Mouse (Mus musculus): ENCODE data around the gene Cmah. TPM values are rescaled to one million over a fixed set of nuclear protein-coding genes. Genes with fewer than 3 reads are reported as not detected.

Cmah gene
- polyA plus RNA-seq, 1 experiment from 2014 or later = 0.22 TPM

DNA sequence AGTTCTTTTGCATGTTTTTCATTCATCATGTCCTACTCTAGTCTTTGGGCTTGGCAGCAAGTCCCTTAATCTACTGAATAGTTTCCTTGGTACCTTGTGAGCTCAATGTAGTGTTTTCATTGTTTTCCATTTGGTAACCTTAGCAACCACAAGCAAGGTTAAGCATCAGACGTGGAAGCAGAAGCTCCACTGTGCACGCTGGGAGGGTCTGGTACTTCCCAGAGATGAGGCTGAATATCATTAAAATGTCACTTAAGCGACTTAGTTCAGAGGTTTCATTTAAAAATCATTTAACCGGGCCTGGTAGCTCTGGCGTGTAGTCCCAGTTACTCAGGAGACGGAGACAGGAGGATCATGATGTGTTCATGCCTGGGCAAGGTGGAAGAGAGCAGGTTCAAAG is 5.9 kb upstream of the Cmah start:
- Histone ChIP-seq H3K36me3 (no peaks in the 10 kb centered on the region), H3K4me3 (replicated peaks) (no peak overlapping the region), H3K9ac (replicated peaks) (no peak overlapping the region), H3K4me1 (no peaks in the 10 kb centered on the region), H3K27me3 (replicated peaks) (no peaks in the 10 kb centered on the region), H3K27ac (replicated peaks) (no peak overlapping the region), H3K4me2 (no peak overlapping the region), H3K9me3 (replicated peaks) (no peaks in the 10 kb centered on the region)
- no peak for ATAC-seq (ENCODE audit: low FRiP score)
- 61% methylated on average over 6 of the region's 6 CpGs for WGBS

GRCm38 (mm10) chr13:24328036-24328817 is 1.0 kb downstream of the Cmah start:
- H3K36me3 ChIP-seq = no peaks in the 10 kb centered on the region
- no peak overlapping the region for H3K4me3 ChIP-seq (replicated peaks)
- H3K9me3 ChIP-seq (replicated peaks) = no peaks in the 10 kb centered on the region
- no peaks in the 10 kb centered on the region for H3K27me3 ChIP-seq (replicated peaks)
- 86% methylated on average over 9 of the region's 9 CpGs for WGBS
- no peak overlapping the region for H3K27ac ChIP-seq (replicated peaks)
- H3K4me2 ChIP-seq = no peak overlapping the region
- no peak overlapping the region for H3K9ac ChIP-seq (replicated peaks)
- ATAC-seq (ENCODE audit: low FRiP score) = no peak
- no peaks in the 10 kb centered on the region for H3K4me1 ChIP-seq

DNA sequence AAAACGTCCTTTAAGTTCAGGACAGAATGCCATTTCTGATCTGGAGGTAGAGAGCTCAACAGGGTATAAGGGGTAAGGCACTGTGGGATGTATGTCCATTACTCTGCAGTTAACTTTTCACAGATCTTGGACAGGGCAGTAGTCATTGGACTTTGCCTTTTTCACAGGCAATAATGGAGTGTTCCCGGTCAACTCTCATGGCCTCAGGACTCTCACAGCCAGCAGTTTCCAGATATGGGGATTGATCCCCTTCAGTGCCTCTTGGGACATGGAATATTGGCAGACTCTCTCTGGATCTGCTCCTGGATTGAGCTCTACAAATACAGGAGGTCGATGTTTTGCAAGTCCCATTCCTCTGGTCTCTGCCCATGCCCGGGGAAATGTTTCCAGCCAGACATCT is 2.9 kb downstream of the Cmah start:
- H3K36me3 ChIP-seq = no peaks in the 10 kb centered on the region
- 88% methylated on average over 4 of the region's 4 CpGs for WGBS
- no peaks in the 10 kb centered on the region for H3K9me3 ChIP-seq (replicated peaks)
- H3K4me1 ChIP-seq = no peaks in the 10 kb centered on the region
- no peak overlapping the region for H3K4me2 ChIP-seq
- H3K4me3 ChIP-seq (replicated peaks) = no peak overlapping the region
- H3K27ac ChIP-seq (replicated peaks) = no peak overlapping the region
- H3K9ac ChIP-seq (replicated peaks) = no peak overlapping the region
- H3K27me3 ChIP-seq (replicated peaks) = no peaks in the 10 kb centered on the region
- no peak for ATAC-seq (ENCODE audit: low FRiP score)

- no peaks in the 10 kb centered on the region for H3K4me1 ChIP-seq
- WGBS = 82% methylated on average over 7 of the region's 7 CpGs
- H3K4me2 ChIP-seq = no peak overlapping the region
- H3K9me3 ChIP-seq (replicated peaks) = no peaks in the 10 kb centered on the region
- no peaks in the 10 kb centered on the region for H3K27me3 ChIP-seq (replicated peaks)
- H3K9ac ChIP-seq (replicated peaks) = no peak overlapping the region
- no peak for ATAC-seq (ENCODE audit: low FRiP score)
- no peaks in the 10 kb centered on the region for H3K36me3 ChIP-seq
- no peak overlapping the region for H3K27ac ChIP-seq (replicated peaks)
- no peak overlapping the region for H3K4me3 ChIP-seq (replicated peaks)
Observed at GRCm38 (mm10) chr13:24330836-24331523, 3.8 kb downstream of the Cmah start.

DNA sequence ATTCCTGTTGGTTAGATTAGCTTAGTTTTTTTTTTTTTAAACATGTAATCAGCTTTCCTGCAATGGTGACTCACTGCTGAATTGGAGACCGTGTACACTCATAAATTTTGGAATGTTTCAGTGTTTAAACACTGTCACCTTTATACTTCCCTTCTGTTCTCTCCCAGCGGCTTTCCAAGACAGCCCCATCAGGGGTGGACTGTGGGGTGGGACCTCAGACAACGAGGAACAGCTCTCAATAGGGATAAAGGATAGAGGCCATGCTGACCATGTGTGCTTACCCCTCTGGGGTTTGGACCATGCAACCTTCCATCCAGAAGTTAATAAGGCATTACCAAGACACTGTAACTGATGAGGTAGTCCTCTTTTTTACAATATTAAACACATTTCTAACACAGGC is 5.3 kb downstream of the Cmah start:
- Histone ChIP-seq H3K4me3 (replicated peaks) (no peak overlapping the region), H3K9me3 (replicated peaks) (no peaks in the 10 kb centered on the region), H3K4me2 (no peak overlapping the region), H3K4me1 (no peaks in the 10 kb centered on the region), H3K27me3 (replicated peaks) (no peaks in the 10 kb centered on the region), H3K9ac (replicated peaks) (no peak overlapping the region), H3K27ac (replicated peaks) (no peak overlapping the region), H3K36me3 (no peaks in the 10 kb centered on the region)
- ATAC-seq (ENCODE audit: low FRiP score) = no peak
- 28% methylated on average over 3 of the region's 3 CpGs for WGBS

- WGBS = 87% methylated on average over 4 of the region's 4 CpGs
- Histone ChIP-seq H3K36me3 (no peaks in the 10 kb centered on the region), H3K27ac (replicated peaks) (no peak overlapping the region), H3K9me3 (replicated peaks) (no peaks in the 10 kb centered on the region), H3K4me3 (replicated peaks) (no peak overlapping the region), H3K4me1 (no peaks in the 10 kb centered on the region), H3K4me2 (no peak overlapping the region), H3K27me3 (replicated peaks) (no peaks in the 10 kb centered on the region), H3K9ac (replicated peaks) (no peak overlapping the region)
- no peak for ATAC-seq (ENCODE audit: low FRiP score)
Observed at GRCm38 (mm10) chr13:24336818-24337217, 9.6 kb downstream of the Cmah start.

DNA sequence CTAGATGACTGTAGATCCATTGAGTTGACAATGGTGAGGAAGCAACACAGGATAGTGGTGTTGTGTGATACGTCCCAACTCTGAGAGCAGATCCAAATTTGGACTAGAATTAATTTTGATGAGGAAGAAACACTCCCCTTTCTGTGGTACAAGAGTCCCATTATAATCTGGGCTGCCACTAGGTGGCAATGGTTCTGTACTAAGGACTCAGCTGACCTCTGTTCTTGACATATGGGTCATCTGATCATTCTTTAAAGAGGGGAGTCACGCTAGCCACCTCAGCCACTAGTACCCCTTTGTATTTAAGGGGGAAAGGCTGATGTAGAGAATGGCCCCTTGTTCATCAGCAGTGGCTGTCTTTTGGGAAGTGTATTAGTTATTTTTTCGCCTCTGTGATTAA is 10.7 kb downstream of the Cmah start:
- no peaks in the 10 kb centered on the region for H3K27me3 ChIP-seq (replicated peaks)
- no peak overlapping the region for H3K27ac ChIP-seq (replicated peaks)
- H3K4me3 ChIP-seq (replicated peaks) = no peak overlapping the region
- no peaks in the 10 kb centered on the region for H3K9me3 ChIP-seq (replicated peaks)
- no peaks in the 10 kb centered on the region for H3K36me3 ChIP-seq
- no peak for ATAC-seq (ENCODE audit: low FRiP score)
- WGBS = 56% methylated on average over 3 of the region's 3 CpGs
- H3K9ac ChIP-seq (replicated peaks) = no peak overlapping the region
- H3K4me1 ChIP-seq = no peaks in the 10 kb centered on the region
- H3K4me2 ChIP-seq = no peak overlapping the region

GRCm38 (mm10) chr13:24338343-24338861 is 11.2 kb downstream of the Cmah start:
- H3K36me3 ChIP-seq = no peaks in the 10 kb centered on the region

DNA sequence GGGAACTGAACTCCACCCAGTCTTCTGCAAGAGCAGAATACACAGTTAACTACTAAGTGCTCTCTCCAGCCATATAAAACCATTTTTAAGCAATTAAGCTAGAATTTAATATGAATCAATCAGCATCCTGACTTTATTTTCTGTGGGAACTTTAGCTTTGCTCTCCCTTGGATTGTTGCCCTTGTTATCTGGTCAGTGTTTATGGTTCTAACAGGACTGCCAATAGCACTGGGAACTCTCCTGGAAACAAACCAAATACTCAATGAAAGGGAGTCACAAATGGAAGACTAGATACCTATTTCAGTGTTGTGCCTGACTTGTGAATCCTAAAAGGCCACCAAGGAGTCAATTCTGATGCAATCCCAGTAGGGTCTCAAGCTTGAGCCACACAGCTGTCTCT is 12.7 kb downstream of the Cmah start:
- H3K9ac ChIP-seq (replicated peaks) = no peak overlapping the region
- no peak overlapping the region for H3K4me3 ChIP-seq (replicated peaks)
- no peaks in the 10 kb centered on the region for H3K27me3 ChIP-seq (replicated peaks)
- H3K4me2 ChIP-seq = no peak overlapping the region
- no peaks in the 10 kb centered on the region for H3K9me3 ChIP-seq (replicated peaks)
- ATAC-seq (ENCODE audit: low FRiP score) = no peak
- H3K36me3 ChIP-seq = no peaks in the 10 kb centered on the region
- no peak overlapping the region for H3K27ac ChIP-seq (replicated peaks)
- no peaks in the 10 kb centered on the region for H3K4me1 ChIP-seq

More at GRCm38 (mm10) chr13:24338343-24338861, 11.2 kb downstream of the Cmah start:
- Histone ChIP-seq H3K4me2 (no peak overlapping the region), H3K4me3 (replicated peaks) (no peak overlapping the region), H3K27ac (replicated peaks) (no peak overlapping the region), H3K9me3 (replicated peaks) (no peaks in the 10 kb centered on the region), H3K27me3 (replicated peaks) (no peaks in the 10 kb centered on the region), H3K4me1 (no peaks in the 10 kb centered on the region), H3K9ac (replicated peaks) (no peak overlapping the region)
- 79% methylated on average over 4 of the region's 4 CpGs for WGBS
- no peak for ATAC-seq (ENCODE audit: low FRiP score)

DNA sequence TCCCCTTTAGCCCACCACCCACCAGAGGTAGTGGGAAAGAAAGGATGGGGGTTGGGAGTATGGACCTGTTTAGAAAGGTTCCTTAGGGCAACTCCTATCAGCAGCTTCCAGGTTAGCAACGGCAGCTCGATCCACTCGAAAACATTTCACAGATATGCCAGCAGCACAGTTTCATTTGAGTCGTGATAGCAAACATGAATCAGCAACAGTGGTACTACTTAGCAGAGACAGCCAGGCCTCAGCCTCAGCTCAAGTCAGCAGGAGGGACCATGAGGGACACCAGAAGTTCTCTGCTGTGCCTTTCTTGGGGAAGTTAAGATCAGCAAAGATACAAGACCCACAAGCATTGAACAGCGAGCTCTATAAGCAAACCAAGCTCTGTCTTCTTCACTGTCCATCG is 13.3 kb downstream of the Cmah start:
- 91% methylated on average over 6 of the region's 6 CpGs for WGBS
- ATAC-seq (ENCODE audit: low FRiP score) = no peak
- Histone ChIP-seq H3K4me1 (no peaks in the 10 kb centered on the region), H3K27ac (replicated peaks) (no peak overlapping the region), H3K27me3 (replicated peaks) (no peaks in the 10 kb centered on the region), H3K9ac (replicated peaks) (no peak overlapping the region), H3K9me3 (replicated peaks) (no peaks in the 10 kb centered on the region), H3K4me3 (replicated peaks) (no peak overlapping the region), H3K4me2 (no peak overlapping the region), H3K36me3 (no peaks in the 10 kb centered on the region)

DNA sequence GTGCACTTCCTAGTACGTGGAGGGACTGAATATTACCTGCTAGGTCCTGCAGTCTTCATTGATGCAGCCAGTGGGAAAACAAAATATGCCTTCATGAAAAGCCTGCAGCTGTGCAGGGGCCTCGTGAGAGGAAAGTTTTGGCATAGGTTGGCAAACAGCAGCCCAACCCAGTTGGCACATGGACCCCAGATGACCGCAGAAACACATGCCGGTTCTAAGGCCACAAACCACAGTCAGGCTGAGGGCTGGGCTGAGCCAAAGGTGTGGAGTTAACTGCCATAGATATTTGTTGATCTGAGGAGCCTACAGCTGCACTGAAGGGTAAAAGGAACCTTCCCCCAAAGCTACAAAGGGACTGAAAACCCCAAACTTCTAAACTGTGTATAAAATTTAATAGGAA is 14.9 kb downstream of the Cmah start:
- H3K36me3 ChIP-seq = no peaks in the 10 kb centered on the region
- no peaks in the 10 kb centered on the region for H3K9me3 ChIP-seq (replicated peaks)
- H3K9ac ChIP-seq (replicated peaks) = no peak overlapping the region
- no peak overlapping the region for H3K4me3 ChIP-seq (replicated peaks)
- no peaks in the 10 kb centered on the region for H3K27me3 ChIP-seq (replicated peaks)
- WGBS = 85% methylated on average over 4 of the region's 4 CpGs
- H3K4me2 ChIP-seq = no peak overlapping the region
- no peaks in the 10 kb centered on the region for H3K4me1 ChIP-seq
- no peak for ATAC-seq (ENCODE audit: low FRiP score)
- no peak overlapping the region for H3K27ac ChIP-seq (replicated peaks)

- 92% methylated on average over 5 of the region's 5 CpGs for WGBS
- H3K4me2 ChIP-seq = no peak overlapping the region
Observed at GRCm38 (mm10) chr13:24353004-24353403, 25.8 kb downstream of the Cmah start.

More at GRCm38 (mm10) chr13:24353004-24353403, 25.8 kb downstream of the Cmah start:
- 0 out of 2 replicates have a peak, but pooled peaks cover 2% of the 10 kb centered on the region for H3K9me3 ChIP-seq (replicated peaks)
- ATAC-seq (ENCODE audit: low FRiP score) = no peak
- no peaks in the 10 kb centered on the region for H3K4me1 ChIP-seq
- no peaks in the 10 kb centered on the region for H3K27me3 ChIP-seq (replicated peaks)
- H3K27ac ChIP-seq (replicated peaks) = no peak overlapping the region
- H3K36me3 ChIP-seq = no peaks in the 10 kb centered on the region
- H3K4me3 ChIP-seq (replicated peaks) = no peak overlapping the region
- H3K9ac ChIP-seq (replicated peaks) = no peak overlapping the region

Data from neural tube, embryonic 15.5 days (tissue).